Mouse (Mus musculus) spleen, embryonic (tissue): ENCODE data around the gene Phf12.

Experiments
- CTCF ChIA-PET: fragments of 350-600 bp; sonication (Branson Sonifier 250); formaldehyde crosslinking; loops from one replicate; lab custom pipeline; 2022; lab: Charles Lee

The Phf12 gene

DNA sequence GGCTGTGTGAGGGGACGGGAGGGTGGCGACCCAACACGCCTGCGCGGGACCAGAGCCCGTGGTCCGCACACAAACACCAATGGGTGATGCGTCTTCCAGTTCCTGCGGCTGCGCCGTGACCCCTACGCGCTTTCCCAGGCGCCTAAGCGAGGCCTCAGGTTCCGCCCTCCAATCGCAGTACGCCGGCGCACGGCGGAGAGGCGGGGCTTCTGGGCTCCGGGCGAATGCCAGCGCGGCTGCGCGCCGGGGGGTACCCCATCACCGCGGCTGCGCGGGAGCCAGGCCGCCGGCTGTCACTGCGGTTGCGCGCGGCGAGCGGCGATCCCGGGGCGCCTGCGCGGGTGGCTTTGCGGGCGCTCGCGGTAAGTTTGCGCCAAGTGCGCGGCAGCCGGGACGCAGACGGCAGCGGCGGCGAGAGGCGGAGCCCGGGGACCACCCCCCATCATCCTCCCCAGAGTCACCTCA lies at the start of gene Phf12:
Phf12 (plus strand) TSS at position 314 of the 465 bp plus-strand sequence.
- CTCF ChIA-PET = interaction anchor here (0.6 to 0.7 kb wide), 5 partner anchors 78 to 1543 kb away, joined by 3 to 6 read pairs (median 4); no protein-coding TSS in a partner anchor

DNA sequence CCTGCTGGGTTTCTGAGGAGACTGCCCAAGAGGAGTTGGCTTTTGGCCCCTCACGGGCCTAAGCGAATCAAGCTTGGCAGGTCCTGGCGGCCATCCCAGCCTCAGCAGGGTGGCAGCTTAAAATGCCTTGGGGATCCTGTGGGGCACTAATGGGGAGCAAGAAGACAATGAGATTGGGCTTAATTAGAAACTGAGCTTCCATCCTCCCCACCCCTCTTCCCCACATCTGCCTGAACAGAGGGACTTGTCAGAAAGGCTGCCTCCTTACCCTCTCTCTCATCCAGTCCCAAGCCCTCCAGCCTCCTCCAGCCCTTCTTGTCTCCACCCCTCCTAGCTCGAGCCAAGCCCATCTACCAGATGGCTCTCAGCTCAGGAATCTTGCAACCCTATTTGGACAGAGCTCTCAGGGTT lies 48.4 kb upstream of the Phf12 start:
- CTCF ChIA-PET = no interaction called here

DNA sequence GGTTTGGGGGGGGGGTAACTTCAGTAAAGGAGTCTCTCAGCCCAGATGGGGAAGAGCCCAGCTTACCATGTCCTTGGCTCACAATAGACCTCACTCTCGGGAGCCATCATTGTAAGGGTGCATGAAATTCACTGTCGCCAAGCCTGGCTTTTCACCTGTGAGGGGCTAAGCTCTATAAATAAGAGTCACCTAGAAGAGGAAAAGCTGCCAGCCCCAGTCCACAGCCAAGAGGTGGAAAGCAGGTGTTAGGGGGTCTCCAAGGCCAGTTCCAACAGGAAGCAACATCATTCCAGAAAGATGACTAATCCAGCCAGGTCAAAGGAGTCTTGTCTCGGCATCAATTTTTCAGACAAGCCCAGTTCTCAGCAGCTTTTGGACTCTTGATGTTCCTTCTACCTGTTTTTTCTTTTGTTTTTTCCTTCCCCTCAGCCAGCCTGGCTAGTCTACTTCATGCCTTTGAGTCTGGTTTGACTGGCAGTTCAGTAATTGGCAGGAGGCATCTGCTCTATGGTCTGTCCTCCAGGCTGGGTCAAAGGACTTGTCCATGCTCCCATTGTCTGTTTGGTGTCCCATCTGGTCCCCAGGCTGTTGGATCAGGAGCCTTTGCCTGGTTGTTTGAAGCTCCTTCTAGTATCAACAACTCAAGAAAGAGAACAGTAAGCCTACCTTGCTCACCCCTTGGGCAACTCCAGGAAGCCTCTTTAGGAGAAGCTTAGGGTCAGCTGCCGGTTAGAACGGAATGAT lies 47.8 kb upstream of the Phf12 start:
- CTCF ChIA-PET = no interaction called here

DNA sequence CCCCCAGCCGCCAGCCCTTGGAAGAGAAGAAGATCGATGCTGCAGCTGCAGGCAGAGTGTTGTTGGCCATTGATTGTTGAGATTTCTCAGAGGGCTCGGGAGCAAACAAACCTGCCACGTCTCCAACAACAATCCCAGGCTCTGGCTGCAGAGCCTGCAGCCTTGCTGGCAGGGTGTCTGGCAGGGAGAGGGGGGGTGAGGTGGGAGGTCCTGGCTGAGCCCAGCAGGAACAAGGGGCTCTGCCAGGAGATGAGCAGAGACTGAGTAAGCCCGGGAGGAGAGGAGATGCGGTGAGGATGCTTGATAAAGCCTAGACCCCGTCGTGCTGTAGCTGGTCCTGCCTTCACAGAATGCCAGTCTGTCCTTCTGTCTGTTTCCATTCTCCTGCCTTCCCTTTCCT lies 45.7 kb upstream of the Phf12 start:
- CTCF ChIA-PET = no interaction called here

DNA sequence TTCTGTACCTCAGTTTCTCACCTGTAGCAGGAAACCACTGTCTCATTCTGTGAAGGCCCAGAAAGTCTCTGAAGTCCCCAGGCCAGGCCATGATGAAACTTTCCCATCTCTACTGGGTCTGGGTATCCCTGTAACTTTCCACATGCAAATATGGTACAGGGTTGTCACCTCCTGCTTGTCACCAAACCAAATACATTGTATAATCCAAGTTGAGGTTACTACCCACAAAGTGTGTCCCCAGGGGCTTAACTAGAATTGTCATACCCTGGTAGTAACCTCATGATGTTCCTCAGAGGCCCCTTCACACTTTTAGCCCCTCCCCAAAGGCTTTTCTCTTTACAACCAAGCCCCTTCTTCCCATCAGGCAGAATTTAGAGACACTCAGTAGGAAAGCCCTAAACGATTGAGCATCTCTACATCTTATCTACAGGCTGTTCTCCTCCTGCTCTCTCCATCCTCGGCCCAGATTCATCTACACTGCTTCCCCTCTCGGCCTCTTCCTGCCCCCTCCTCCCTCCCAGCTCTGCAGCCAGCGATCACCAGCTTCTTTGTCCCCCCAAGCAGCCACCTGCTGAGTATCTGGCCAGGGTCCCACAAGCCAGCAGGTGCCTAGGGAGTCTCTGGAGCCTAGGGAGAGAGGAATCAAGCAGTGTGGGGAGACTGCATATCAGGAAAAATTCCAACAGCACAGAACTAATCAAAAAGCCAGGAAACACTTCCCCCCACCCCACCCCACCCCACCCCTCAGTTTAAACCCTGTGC lies 44.7 kb upstream of the Phf12 start:
- CTCF ChIA-PET = no interaction called here

DNA sequence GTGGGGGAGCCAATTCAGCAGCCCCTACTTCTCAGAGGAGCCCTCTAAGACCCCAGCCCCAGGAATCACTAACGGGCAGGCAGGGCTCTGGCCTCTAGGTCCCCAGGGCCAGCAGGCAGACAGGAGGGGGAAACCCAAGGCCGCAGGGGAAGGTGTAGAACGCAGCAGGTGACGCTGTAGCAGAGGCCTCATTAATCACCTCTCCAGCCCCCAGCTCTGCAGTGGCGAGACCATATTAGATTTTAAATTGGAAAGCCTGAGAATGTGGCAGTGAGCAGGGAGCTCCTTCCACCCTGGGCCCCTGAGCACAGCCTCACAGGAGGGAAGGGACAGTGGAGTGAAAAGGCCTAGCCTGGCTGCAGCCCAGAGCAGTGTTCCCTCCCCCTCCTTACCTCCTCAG lies 40.3 kb upstream of the Phf12 start:
- CTCF ChIA-PET = no interaction called here

DNA sequence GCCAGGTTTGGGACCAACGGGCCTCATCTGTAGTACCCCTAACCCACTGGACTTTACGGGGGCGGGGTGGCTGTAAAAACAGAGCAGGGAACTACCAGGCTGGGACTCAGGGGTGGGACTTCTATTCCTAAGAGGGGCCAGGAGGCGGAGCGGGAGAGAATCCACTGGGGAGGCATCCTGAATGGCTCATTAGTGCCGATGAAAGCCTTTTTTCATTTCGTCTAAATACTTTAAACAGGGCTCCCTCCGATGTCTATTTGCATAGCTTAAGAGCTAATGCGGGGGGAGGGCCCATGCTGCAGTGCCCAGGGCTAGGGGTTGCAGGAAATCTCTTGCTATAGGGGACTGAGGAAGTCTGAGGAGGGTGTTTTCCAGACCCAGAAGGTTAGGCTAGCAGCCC lies 34.7 kb upstream of the Phf12 start:
- CTCF ChIA-PET = no interaction called here

DNA sequence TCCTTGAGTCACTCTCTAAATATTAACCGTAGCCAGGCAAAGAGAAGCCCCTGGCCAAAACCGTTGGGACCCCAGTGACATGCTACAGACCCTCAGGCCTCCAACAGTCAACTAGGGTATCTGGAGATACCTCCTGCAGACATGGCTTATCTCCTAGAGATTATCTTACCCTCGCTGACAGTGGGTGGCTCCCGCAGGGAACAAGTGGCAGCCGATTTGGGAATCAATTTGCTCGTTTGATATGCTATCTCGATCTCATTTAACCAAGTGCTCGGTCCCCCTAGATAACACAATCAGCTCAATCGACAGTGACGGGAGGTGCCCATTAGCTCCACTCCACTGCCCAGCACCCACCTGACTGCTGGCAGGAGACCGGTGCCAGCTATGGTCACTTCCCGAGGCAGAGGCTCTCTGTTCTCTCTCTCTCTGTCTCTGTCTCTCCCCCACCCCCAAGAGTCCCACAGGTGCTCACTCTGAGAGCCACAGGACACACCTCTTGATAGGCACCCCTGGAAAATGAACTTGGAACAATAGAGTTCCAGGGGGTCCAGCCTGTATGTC lies 32.3 kb upstream of the Phf12 start:
- CTCF ChIA-PET = no interaction called here

DNA sequence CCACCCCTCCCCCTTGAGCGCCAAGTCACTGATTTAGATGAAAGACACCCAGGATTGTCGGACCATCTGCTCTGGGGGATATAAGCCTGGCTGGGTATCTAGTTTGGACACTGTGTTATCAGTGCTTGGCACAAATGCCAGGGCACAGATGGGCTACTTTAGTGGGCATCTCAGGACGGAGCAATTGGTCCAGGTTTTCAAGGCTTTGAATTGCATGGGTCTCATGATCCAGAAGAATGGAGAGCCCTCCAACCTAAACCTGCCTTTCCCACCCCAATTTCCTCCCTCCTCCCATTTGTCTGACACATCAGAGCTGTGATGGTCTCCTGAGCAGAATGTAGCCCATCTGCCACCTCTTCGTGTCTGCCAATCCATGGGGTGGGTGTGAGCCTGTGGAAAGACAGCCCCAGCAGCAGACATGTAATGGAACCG lies 31.7 kb upstream of the Phf12 start:
- CTCF ChIA-PET = no interaction called here

DNA sequence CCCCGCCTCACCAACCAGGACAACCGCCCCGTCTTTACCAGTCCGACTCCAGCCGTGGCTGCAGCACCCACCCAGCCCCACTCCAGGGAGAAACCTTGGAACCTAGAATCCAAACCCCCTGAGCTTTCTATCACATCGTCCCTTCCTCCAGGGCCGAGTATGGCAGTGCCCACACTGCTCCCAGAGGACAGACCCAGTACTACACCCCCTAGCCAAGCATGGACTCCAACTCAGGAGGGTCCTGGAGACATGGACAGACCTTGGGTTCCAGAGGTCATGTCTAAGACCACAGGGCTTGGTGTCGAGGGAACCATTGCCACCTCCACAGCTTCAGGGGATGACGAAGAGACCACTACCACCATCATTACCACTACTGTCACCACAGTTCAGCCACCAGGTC lies 28.9 kb upstream of the Phf12 start:
- CTCF ChIA-PET = interaction anchor here (0.7 kb wide), 1 partner anchor 245 kb away, joined by 4 read pairs; no protein-coding TSS in a partner anchor

DNA sequence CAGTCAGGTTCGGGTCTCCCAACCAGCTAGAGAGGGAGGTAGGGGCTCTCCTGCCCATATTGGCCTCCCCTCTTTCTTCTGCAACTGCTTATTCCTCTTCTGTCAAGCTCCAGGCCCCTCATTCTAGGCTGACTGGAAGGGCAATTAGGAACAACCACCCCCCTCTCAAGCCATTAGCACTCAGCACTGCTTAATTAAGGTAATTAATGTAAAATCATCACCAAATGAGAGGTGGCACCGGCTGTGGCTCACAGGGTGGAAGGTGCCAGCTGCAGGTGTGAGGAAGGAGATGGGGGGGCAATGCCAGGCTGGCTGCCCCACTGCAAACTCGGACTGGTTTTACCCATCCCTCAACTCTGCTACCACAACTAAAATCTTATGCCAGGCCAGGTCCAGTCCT lies 26.1 kb upstream of the Phf12 start:
- CTCF ChIA-PET = no interaction called here

DNA sequence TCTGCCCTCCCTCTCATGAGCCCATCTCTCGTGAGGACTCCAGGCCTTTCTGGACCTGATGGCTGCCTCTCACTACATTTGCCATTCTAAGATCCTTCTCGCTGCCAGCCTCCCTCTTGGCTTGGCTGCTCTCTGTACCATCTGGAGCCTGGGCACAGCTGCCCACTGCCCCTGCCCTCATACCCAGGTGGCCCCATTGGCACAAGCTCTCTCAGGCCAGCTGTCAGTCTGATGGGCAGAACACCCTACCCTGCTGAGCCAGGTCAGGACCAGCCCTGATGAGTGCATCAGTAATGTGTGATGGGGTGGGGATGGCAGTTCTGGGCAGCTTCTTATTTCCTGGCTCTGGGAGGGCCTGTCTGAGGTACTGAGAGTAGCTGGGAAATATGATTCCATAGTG lies 24.3 kb upstream of the Phf12 start:
- CTCF ChIA-PET = no interaction called here

DNA sequence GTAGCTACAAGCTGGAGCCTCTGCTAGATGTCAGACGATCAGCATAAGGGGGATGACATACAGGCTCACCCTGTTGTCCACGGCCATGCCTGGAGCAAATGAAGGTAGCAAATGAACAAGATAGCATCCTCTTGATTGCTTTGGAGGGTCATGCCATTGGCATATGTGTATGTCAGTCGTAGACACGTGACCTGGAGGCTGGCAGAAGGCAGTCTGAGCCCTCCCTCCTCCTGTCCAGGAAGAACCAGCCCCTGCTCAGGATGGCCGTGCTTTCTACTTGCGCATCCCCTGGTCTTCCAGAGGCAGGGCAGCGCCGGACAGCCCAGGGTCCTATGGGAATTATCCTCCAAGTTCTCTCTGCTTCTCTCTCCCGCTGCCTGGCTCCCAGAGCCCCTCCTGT lies 23.6 kb upstream of the Phf12 start:
- CTCF ChIA-PET = no interaction called here

DNA sequence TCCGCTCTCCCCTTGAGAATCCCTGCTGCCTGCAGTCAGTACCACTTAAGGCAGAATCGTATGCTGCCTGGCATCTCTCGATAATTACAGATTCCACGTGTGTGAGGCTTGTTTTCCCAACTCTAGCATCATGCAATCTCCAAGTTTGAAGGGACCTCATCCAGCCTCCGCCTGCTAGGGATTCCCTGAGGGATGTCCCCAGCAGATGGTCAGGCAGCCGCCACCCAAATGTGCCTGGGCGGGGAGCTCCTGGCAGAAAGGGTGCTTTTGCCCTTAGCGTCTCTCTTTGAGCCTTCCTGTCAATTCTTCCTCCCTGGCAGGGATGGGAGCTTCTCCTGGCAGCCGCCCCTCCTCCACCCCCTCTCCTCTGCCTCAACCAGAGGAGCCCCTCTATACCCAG lies 22.4 kb upstream of the Phf12 start:
- CTCF ChIA-PET = no interaction called here

DNA sequence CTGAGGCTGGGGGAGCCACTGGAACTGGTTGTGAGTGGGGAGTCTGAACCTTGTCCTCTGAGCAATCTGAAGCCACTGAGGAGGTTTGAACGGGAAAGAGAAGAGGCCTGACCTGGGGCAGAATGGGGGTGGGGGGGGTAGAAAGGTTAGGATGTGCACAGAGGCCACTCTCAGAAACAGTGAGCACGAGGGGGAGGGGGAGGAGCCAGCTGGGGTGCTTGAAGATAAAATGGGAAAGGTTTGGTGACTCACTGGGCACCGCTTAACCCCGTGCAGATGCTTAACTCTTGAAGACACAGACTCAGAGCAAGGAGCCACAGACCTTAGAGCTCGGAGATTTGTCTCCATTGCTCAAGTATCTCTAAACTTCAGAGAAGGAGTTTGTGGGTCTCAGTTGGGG lies 21.7 kb upstream of the Phf12 start:
- CTCF ChIA-PET = no interaction called here

DNA sequence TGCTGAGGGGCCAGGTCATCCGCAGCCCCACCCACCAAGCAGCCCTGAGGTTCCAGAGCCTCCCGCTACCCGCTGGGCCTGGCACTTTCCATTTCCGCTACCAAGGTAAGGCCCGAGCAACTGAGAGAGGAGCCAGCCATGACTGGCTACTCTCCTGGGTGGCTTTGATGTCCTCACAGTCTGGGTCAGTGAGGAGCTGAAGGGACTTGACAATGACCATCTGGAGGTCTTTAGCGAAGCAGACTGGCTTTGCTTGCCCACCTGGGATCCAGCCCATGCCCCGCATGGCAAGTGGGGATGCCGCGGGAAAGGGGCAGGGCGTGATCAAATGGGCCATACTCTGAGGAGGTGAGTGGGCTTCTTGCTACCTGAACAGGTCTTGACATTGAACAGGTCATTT lies 19.6 kb upstream of the Phf12 start:
- CTCF ChIA-PET = interaction anchor here (0.6 kb wide), 1 partner anchor 67 kb away, joined by 9 read pairs; no protein-coding TSS in a partner anchor

DNA sequence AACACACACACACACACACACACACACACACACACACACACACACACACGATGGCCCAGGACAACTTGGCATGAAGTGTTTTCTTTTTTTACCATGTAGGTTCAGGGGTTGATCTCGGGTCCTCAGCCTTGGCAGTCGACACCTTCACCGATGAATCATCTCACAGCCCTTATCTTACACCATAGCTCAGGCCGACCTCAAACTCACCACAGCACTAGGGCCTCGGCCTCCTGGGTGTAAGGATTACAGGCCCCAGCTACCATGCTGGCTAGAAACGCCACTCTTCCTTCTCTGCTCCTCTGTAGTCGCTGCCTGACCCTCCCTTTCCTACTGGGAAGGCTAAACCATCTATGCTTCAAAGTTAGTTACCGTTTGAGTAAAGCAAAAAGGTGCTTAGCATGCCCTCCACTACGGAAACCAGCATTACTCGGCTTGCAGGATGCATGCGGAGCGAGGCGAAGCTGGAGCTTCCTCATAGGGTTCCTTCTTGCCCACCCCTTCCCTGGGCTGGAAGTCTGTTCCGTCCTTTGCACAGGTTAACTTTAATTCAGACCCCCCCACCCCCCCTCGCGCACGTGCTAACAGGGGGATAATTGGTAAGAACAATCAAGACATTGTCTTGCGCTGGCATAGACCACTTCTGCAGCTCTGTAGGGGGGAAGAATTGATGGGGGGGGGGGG lies 18.0 kb upstream of the Phf12 start:
- CTCF ChIA-PET = interaction anchor here (0.5 to 0.6 kb wide), 2 partner anchors 17 to 766 kb away, joined by 3 to 4 read pairs; no protein-coding TSS in a partner anchor

DNA sequence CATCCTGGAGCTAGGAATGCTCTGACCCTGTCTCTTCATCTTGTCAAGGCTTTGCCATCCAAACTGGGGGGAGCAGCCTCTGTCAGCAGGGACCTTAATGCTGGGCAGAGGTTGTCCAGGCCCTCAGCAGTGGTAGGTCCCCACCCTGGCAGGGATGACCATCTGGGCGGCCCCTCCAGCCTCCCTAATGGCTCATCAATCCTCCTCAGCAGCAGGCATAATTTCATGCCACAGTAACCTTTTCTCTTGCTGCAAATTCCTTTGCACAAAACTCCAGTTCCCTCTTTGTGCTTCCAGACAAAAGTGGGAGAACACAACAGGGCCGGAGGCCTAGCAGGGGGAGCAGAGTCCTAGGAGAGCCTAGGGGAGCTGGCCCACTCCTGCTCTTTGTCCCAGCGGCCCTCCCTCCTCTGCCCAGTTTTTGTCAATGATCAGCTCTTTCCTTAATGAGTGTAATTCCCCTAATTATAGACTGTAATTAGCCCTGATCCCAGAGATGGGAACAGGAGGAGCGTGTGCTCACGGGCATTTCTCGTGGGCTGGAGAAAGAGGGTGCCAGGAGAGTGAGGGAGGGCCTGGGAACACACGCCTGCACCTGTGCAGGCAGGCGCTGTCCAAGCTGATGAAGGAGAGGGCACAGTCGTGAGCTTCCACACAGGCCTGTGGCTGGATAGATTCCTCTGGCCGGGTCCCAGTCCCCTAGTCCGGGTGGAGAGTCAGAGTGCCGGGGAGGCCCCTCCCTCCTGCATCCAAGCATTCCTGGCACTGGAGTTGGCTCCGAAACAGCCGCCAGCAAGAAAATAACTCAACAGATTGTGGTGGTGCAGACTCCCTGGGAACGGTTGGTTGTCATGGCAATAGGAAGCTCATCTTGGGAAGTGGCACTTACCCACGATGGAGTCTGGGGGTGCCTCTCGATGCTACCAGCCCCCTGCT lies 17.2 kb upstream of the Phf12 start:
- CTCF ChIA-PET = interaction anchor here (0.5 to 0.9 kb wide), 3 partner anchors 17 to 144 kb away, joined by 3 read pairs; no protein-coding TSS in a partner anchor

DNA sequence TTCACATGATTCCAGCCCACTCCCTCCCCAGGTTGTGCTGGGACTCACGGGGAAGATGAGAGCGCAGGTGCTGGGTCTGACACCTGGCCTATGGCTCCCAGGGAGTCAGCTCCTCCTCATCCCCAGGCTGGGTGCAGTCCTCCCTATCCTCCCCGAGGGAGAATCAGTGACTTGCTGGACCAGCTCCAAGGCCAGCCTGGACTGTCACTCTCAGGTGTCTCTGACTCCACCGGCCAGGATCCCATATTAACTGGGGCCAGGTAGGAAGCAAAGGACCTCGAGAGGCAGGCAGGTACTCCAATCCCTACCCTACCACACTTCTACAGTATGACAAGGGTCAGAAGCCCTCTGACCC lies 16.5 kb upstream of the Phf12 start:
- CTCF ChIA-PET = interaction anchor here (0.8 to 0.9 kb wide), 2 partner anchors 139 to 145 kb away, joined by 3 read pairs; no protein-coding TSS in a partner anchor

DNA sequence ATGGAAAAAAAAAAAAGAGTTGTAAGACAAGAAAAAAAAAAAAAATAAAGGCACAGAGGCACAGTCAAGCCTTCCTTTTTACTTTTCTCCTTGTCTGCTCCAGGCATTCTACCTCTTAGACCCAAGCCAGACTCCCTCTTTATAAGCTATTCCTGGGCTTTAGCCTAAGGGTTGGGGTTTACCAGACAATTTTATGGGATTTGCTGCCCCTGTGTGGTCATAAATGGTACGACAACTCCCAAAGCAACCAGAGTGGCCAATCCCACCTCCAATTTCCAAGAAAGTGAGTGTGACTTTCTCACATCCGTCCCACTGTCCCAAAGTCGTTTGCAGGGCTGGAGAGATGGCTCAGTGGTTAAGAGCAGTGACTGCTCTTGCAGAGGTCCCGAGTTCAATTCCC lies 15.4 kb upstream of the Phf12 start:
- CTCF ChIA-PET = interaction anchor here (0.6 to 0.9 kb wide), 3 partner anchors 56 to 465 kb away, joined by 3 to 8 read pairs (median 3); no protein-coding TSS in a partner anchor
